Mouse (Mus musculus) midbrain, embryonic 14.5 days (tissue): ENCODE measurements around the gene Paqr9. TPM values are rescaled to one million over a fixed set of nuclear protein-coding genes. Genes with fewer than 3 reads are reported as not detected.

Source experiments
- ATAC-seq: fragments of 200-750 bp; cut with Nextera tagmentation; 2 replicates; pipeline ENCODE4 v1.8.0; 2017; ENCODE audit warnings: moderate number of reproducible peaks, moderate library complexity; ENCODE audit not compliant: low FRiP score, low TSS enrichment
- DNase-seq: peaks from one replicate; pipeline ENCODE4 v3.0.0-alpha.2; 2015
- H3K27ac ChIP-seq: fragments of 300-500 bp; sonication (generic); replicated peaks from 2 replicates; pipeline ENCODE4 v1.5.1; 2014; ENCODE audit warnings: mild to moderate bottlenecking, low read depth, low read length, moderate library complexity
- H3K27me3 ChIP-seq: fragments of 300-500 bp; sonication (generic); 2 replicates; pipeline ENCODE4 v1.6.1; 2014; ENCODE audit warnings: low read length, control low read depth, mixed read lengths; ENCODE audit not compliant: control insufficient read depth, insufficient read depth
- H3K36me3 ChIP-seq: fragments of 300-500 bp; sonication (generic); 2 replicates; pipeline ENCODE4 v1.6.1; 2014; ENCODE audit warnings: low read length, control low read depth; ENCODE audit not compliant: control insufficient read depth, insufficient read depth
- H3K4me1 ChIP-seq: fragments of 300-500 bp; sonication (generic); 2 replicates; pipeline ENCODE4 v1.6.1; 2014; ENCODE audit warnings: mild to moderate bottlenecking, antibody characterized with exemption, low read length, control low read depth; ENCODE audit not compliant: control insufficient read depth, insufficient read depth
- H3K4me2 ChIP-seq: fragments of 300-500 bp; sonication (generic); 2 replicates; pipeline ENCODE4 v1.6.1; 2014; ENCODE audit warnings: mild to moderate bottlenecking, low read length, moderate library complexity
- H3K4me3 ChIP-seq: fragments of 300-500 bp; sonication (generic); replicated peaks from 2 replicates; pipeline ENCODE4 v1.5.1; 2014; ENCODE audit warnings: low read depth, low read length
- H3K9ac ChIP-seq: fragments of 300-500 bp; sonication (generic); replicated peaks from 2 replicates; pipeline ENCODE4 v1.6.1; 2014; ENCODE audit warnings: mild to moderate bottlenecking, low read length, moderate library complexity
- H3K9me3 ChIP-seq: fragments of 300-500 bp; sonication (generic); 2 replicates; pipeline ENCODE4 v1.6.1; 2016; ENCODE audit warnings: low read length, control low read depth, mixed read lengths; ENCODE audit not compliant: control insufficient read depth
- WGBS: fragments of 180-500 bp; shearing (Covaris S2); extraction: QIAGEN DNeasy Blood & Tissue Kit; methylation state at CpG from one replicate; pipeline ENCODE4 v1.1.7; 2014; 5-methylcytosine and 5-hydroxymethylcytosine counted together
- polyA plus RNA-seq: library from polyadenylated mRNA; unstranded; fragments of >200 nt; fragmentation: Nextera tagmentation; extraction: Ambion mirVana; gene quantifications from 2 replicates; pipeline ENCODE4 v1.2.1, GENCODE M21; 2014

Gene Paqr9
- polyA plus RNA-seq, 1 experiment from 2014 or later, result 4.7 TPM

GRCm38 (mm10) chr9:95566931-95567330, 7.5 kb downstream of the Paqr9 start:
- Histone ChIP-seq H3K27me3 (0 out of 2 replicates have a peak, but pooled peaks cover 5% of the 10 kb centered on the region), H3K9ac (no peak overlapping the region), H3K4me2 (no peak overlapping the region), H3K27ac (no peak overlapping the region), H3K4me3 (no peak overlapping the region), H3K9me3 (no peaks in the 10 kb centered on the region), H3K36me3 (no peaks in the 10 kb centered on the region), H3K4me1 (0 out of 2 replicates have a peak, but pooled peaks cover 3% of the 10 kb centered on the region)
- WGBS, result 49% methylated on average over 5 of the region's 5 CpGs
- no peak for ATAC-seq
- DNase-seq, result peak; percentile 53

GRCm38 (mm10) chr9:95569249-95569648, 9.8 kb downstream of the Paqr9 start:
- no peak overlapping the region for H3K4me3 ChIP-seq
- no peak overlapping the region for H3K9ac ChIP-seq
- H3K9me3 ChIP-seq, result no peaks in the 10 kb centered on the region
- DNase-seq (no peak), ATAC-seq (no peak)
- no peak overlapping the region for H3K4me2 ChIP-seq
- no peak overlapping the region for H3K27ac ChIP-seq
- H3K4me1 ChIP-seq, result no peaks in the 10 kb centered on the region
- H3K27me3 ChIP-seq, result no peaks in the 10 kb centered on the region
- WGBS, result 92% methylated on average over 5 of the region's 5 CpGs
- no peaks in the 10 kb centered on the region for H3K36me3 ChIP-seq

- H3K4me3 ChIP-seq, result no peak overlapping the region
Measured at GRCm38 (mm10) chr9:95569966-95570365, 10.5 kb downstream of the Paqr9 start.

GRCm38 (mm10) chr9:95570604-95571003, 11.1 kb downstream of the Paqr9 start:
- Histone ChIP-seq H3K36me3 (no peaks in the 10 kb centered on the region), H3K27me3 (no peaks in the 10 kb centered on the region), H3K9me3 (no peaks in the 10 kb centered on the region), H3K9ac (no peak overlapping the region), H3K27ac (no peak overlapping the region), H3K4me3 (no peak overlapping the region), H3K4me2 (no peak overlapping the region), H3K4me1 (no peaks in the 10 kb centered on the region)
- 85% methylated on average over 4 of the region's 4 CpGs for WGBS
- DNase-seq, result no peak
- no peak for ATAC-seq

More at GRCm38 (mm10) chr9:95569966-95570365, 10.5 kb downstream of the Paqr9 start:
- DNase-seq (no peak), ATAC-seq (no peak)
- H3K4me2 ChIP-seq, result no peak overlapping the region
- no peaks in the 10 kb centered on the region for H3K36me3 ChIP-seq
- H3K9ac ChIP-seq, result no peak overlapping the region
- no peaks in the 10 kb centered on the region for H3K4me1 ChIP-seq
- H3K27ac ChIP-seq, result no peak overlapping the region
- WGBS, result 94% methylated on average over 5 of the region's 5 CpGs
- H3K27me3 ChIP-seq, result no peaks in the 10 kb centered on the region
- no peaks in the 10 kb centered on the region for H3K9me3 ChIP-seq

GRCm38 (mm10) chr9:95571494-95571893, 12.0 kb downstream of the Paqr9 start:
- DNase-seq, result no peak
- no peak overlapping the region for H3K9ac ChIP-seq
- 84% methylated on average over 4 of the region's 4 CpGs for WGBS
- ATAC-seq, result no peak
- H3K4me2 ChIP-seq, result no peak overlapping the region
- H3K27ac ChIP-seq, result no peak overlapping the region
- H3K9me3 ChIP-seq, result no peaks in the 10 kb centered on the region
- H3K4me1 ChIP-seq, result no peaks in the 10 kb centered on the region
- no peak overlapping the region for H3K4me3 ChIP-seq
- H3K27me3 ChIP-seq, result no peaks in the 10 kb centered on the region
- H3K36me3 ChIP-seq, result no peaks in the 10 kb centered on the region

- no peaks in the 10 kb centered on the region for H3K4me1 ChIP-seq
- no peak overlapping the region for H3K27ac ChIP-seq
- no peaks in the 10 kb centered on the region for H3K36me3 ChIP-seq
- WGBS, result 84% methylated on average over 5 of the region's 5 CpGs
- DNase-seq, result no peak
- H3K4me2 ChIP-seq, result no peak overlapping the region
- H3K9ac ChIP-seq, result no peak overlapping the region
- no peaks in the 10 kb centered on the region for H3K9me3 ChIP-seq
- no peak overlapping the region for H3K4me3 ChIP-seq
- no peaks in the 10 kb centered on the region for H3K27me3 ChIP-seq
- no peak for ATAC-seq
Measured at GRCm38 (mm10) chr9:95572558-95572957, 13.1 kb downstream of the Paqr9 start.

- no peaks in the 10 kb centered on the region for H3K27me3 ChIP-seq
Measured at GRCm38 (mm10) chr9:95574116-95574515, 14.7 kb downstream of the Paqr9 start.

GRCm38 (mm10) chr9:95577502-95577901, 18.0 kb downstream of the Paqr9 start:
- peaks cover 10% of the 10 kb centered on the region; the same call in 1 of the 2 replicates for H3K27me3 ChIP-seq
- no peaks in the 10 kb centered on the region for H3K9me3 ChIP-seq
- H3K27ac ChIP-seq, result no peak overlapping the region
- WGBS, result 92% methylated on average over 6 of the region's 6 CpGs
- no peak overlapping the region for H3K4me2 ChIP-seq
- ATAC-seq (no peak), DNase-seq (no peak)
- H3K36me3 ChIP-seq, result no peaks in the 10 kb centered on the region
- no peak overlapping the region for H3K4me3 ChIP-seq
- H3K9ac ChIP-seq, result no peak overlapping the region
- H3K4me1 ChIP-seq, result peaks cover 5% of the 10 kb centered on the region; the same call in 1 of the 2 replicates

More at GRCm38 (mm10) chr9:95574116-95574515, 14.7 kb downstream of the Paqr9 start:
- Histone ChIP-seq H3K36me3 (no peaks in the 10 kb centered on the region), H3K27ac (no peak overlapping the region), H3K4me2 (no peak overlapping the region), H3K4me1 (no peaks in the 10 kb centered on the region), H3K9me3 (no peaks in the 10 kb centered on the region), H3K9ac (no peak overlapping the region), H3K4me3 (no peak overlapping the region)
- WGBS, result 88% methylated on average over 4 of the region's 4 CpGs
- DNase-seq (no peak), ATAC-seq (no peak)

- H3K4me2 ChIP-seq, result no peak overlapping the region
- WGBS, result 79% methylated on average over 5 of the region's 5 CpGs
- H3K27ac ChIP-seq, result no peak overlapping the region
- ATAC-seq, result no peak
- H3K4me1 ChIP-seq, result peaks cover 5% of the 10 kb centered on the region; the same call in 1 of the 2 replicates
- H3K9ac ChIP-seq, result no peak overlapping the region
- H3K9me3 ChIP-seq, result no peaks in the 10 kb centered on the region
- no peaks in the 10 kb centered on the region for H3K36me3 ChIP-seq
- DNase-seq, result no peak
- H3K27me3 ChIP-seq, result peaks cover 10% of the 10 kb centered on the region; the same call in 1 of the 2 replicates
- no peak overlapping the region for H3K4me3 ChIP-seq
Measured at GRCm38 (mm10) chr9:95578366-95578895, 19.0 kb downstream of the Paqr9 start.
